Mouse (Mus musculus) heart, postnatal 4 days (tissue): ENCODE measurements around the gene Hspb2. TPM values are rescaled to one million over a fixed set of nuclear protein-coding genes. Genes with fewer than 3 reads are reported as not detected.
A peak's percentile ranks its signal among the peaks of the same experiment; 100 is the strongest.

Experiments
- DNase-seq: peaks from one replicate; pipeline ENCODE4 v3.0.0; 2021
- total RNA-seq, 2 experiments: library from RNA; stranded (reverse); gene quantifications; 2 replicates each; pipeline ENCODE4 v1.2.3; 2021

The Hspb2 gene
- total RNA-seq, 2 experiments from 2014 or later: 130 to 150 TPM

DNA sequence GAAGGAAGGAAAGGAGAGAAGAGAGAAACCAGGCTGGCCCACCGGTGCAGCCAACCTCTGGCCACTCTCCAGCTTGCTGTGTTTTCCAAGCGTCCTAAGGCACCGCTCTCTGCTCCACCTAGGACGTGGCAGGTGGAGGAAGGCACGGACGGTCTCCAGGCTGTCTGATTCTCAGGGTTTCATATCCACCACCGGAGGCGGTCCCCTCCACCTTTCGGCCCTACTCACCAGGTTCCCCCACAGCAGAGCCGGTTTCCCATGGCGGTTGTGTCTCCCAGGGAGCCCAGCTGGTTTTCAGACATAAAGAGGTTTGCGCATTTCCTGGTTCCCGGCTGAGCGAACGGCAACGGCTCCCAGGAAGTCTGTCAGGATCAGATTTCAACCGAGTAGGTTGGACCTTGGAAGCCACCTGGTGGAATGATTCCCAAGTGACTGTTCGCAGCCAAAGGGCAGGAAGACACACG lies 5.9 kb downstream of the Hspb2 start, which contains the start of gene 2310030G06Rik:
Gene 2310030G06Rik, minus strand, starts transcription at position 323 of the 464 bp plus-strand sequence.
- peak; percentile 51 for DNase-seq

- no peak for DNase-seq
Measured at GRCm38 (mm10) chr9:50745806-50746205, 6.3 kb downstream of the Hspb2 start.

DNA sequence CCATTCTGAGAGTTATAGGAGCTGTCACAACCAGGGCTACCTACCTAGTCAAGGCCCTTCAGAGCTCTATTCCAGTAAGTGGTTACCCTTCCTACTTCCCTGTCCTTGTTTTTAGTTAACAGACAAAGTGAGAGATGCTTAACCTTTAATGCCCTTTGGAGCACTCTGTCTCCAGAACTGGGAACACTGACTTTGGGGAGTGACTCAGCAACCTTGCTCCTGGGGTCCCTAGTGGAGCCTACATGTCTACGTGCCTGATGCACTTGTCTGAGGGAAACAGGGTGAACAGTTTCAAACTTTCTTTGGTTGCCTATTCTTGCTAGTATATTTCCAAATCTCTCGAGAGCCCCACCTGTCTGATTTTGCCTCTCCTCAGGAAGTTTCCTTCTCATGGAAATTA lies 9.4 kb downstream of the Hspb2 start:
- DNase-seq: no peak

- no peak for DNase-seq
Measured at GRCm38 (mm10) chr9:50742261-50742660, 9.9 kb downstream of the Hspb2 start.

DNA sequence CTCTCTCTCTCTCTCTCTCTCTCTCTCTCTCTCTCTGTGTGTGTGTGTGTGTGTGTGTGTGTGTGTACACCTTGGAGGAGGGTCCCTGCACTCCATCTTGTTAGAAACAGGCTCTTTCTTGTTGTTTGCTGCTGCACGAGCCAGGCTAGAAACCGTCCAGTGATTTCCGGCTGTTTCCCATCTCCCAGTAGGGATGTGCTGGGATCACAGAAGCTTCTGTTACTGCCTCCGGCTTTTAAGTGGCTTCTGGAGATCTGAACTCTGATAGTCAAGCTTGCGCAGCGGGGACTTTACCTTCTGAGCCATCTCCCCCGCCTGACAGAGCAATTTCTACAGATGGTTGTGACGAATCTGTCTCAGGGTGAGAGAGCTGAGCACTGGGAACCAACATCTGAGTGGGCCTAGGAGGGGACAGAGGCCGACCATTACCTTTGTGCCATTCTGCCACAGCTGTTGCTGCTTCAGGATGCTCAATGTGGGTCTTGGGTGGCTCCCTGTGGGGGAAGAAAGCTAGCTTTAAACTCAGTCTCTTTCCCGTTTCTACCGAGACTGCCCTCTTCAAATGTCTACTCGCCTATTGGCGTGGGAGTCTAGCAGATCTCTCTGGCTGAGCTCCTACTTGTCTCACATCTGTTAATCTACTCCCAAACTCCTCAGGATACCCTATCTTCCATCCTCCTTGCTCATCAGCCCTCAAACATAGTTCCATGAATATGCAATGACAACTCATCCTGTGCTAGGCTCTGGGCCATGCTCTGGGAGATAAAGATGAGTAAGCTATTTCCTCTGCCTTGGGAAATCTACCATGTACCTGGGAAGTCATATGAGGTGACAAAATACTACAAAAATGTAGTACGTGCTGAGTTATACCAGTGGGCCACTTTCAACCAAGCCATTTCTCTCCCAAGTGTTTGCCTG lies 11.0 kb downstream of the Hspb2 start:
- DNase-seq: no peak

- peak; percentile 98 for DNase-seq
Measured at GRCm38 (mm10) chr9:50738914-50739870, 13.0 kb downstream of the Hspb2 start, which contains the start of gene Dixdc1. Gene Dixdc1, minus strand, starts transcription at chr9:50739517.

- DNase-seq: peak; percentile 74
Measured at GRCm38 (mm10) chr9:50734989-50735388, 17.2 kb downstream of the Hspb2 start.

- DNase-seq: no peak
Measured at GRCm38 (mm10) chr9:50732560-50732959, 19.6 kb downstream of the Hspb2 start.

GRCm38 (mm10) chr9:50729600-50729999 lies 22.6 kb downstream of the Hspb2 start:
- no peak for DNase-seq

DNA sequence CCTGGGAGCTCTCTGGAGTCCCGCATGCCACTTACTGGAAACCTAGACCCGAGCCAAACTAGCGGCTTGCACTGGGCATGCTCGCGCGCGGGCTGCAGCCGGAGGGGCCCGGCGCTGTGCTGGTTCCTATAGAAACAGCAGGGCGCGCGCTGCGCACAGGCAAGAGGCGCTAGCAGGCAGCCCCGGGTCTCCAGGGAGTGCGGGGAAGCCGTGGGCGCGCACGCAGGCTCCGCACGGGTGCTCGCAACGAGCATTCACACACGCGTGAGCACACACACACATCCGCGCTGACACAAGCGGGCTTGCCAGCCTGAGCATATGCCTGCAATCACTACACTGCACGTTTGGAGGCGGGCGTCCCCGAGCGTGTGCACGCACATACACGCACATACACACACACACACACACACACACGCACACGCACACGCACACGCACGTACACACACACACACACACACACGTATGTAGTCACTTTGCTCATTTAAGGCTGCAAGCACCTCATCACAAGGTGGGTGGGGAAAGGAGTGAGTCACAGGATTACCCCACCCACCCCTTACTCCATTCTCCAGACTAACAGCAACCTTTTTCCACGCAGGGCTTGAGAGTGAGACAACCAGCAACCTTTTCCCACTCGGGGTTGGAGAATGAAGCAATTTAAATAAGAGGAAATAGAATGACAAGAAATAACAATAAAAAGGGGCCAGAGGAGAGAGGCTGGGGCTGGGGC lies 24.1 kb downstream of the Hspb2 start:
- peak; percentile 80 for DNase-seq

- DNase-seq: peak; percentile 35
Measured at GRCm38 (mm10) chr9:50727171-50727924, 24.8 kb downstream of the Hspb2 start.

DNA sequence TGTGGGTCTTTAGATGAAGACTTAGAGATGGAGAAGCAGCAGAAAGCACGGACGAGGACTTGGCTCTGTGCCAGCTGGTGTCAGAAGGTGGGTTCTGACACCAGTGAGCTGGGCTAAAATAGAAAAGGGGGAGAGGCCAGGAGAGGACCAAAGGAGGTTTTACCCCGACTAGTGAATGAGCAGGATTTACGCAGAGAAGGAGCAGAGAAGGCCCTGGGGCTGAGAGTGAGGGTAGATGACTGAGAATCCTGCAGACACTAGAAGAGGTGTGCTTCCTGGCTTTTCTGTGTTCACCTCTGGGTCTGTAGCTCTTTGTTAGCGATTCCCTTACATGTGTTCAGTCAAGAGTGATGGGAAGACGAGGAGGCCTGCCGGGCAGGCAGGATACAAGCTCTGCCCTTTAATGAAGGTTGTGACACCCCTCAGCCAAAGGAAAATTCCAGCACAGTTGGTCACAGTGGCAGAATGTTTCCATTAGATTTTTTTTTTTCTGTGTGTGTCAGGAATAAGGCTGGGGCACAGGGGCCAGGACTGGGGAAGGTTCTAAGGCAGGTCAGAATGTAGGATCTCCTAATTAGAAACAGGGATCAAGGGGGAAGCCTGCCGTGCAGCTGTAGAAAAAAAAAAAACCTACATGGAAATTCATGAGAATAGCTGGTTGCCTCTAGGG lies 26.1 kb downstream of the Hspb2 start:
- peak; percentile 18 for DNase-seq

GRCm38 (mm10) chr9:50724661-50725330 lies 27.4 kb downstream of the Hspb2 start:
- no peak for DNase-seq

GRCm38 (mm10) chr9:50724147-50724546 lies 28.0 kb downstream of the Hspb2 start:
- no peak for DNase-seq

DNA sequence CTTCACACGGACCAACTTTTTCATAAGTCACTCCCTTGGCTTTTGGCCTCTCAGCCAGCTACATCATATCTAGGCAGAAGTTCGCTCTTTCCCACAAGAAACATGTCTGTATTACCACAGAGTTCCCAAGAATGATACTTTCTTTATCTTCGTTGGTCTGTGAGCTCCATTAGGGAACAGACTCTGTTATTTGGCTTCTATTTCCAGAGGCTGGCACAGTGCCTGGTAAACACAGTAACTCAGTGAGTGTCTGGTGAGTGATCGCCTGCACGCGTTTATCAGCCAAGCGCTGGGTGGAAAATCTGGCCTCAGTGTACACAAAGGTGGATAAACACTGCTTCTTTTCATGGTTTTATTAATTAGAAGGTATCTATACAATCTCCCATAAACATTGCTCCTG lies 28.7 kb downstream of the Hspb2 start:
- peak; percentile 92 for DNase-seq

DNA sequence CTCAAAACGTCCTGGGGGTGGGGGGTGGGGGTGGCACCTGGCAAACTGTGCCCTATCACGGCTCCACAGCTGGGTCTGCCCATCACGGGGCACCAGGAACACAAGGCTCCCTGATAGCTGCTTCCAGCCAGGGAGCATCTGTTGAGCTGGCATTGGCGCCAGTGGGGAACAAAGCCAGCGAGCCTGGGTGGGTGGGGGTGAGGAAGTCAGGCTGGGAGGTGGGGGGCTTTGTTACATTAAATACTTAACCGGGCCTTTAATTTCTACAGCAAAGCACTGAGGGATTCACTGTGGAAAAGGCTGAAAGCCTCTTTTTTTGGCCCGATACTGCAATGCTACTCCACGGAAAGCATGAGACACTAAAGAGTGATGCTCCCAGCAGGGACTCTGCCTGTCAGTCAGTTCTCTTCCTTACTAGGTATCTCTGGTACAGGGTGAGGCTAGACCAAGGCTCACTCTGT lies 29.7 kb downstream of the Hspb2 start:
- DNase-seq: peak; percentile 63

- DNase-seq: peak; percentile 17
Measured at GRCm38 (mm10) chr9:50721061-50721460, 31.1 kb downstream of the Hspb2 start.

GRCm38 (mm10) chr9:50718878-50719277 lies 33.3 kb downstream of the Hspb2 start:
- no peak for DNase-seq

GRCm38 (mm10) chr9:50714188-50714587 lies 38.0 kb downstream of the Hspb2 start:
- no peak for DNase-seq

DNA sequence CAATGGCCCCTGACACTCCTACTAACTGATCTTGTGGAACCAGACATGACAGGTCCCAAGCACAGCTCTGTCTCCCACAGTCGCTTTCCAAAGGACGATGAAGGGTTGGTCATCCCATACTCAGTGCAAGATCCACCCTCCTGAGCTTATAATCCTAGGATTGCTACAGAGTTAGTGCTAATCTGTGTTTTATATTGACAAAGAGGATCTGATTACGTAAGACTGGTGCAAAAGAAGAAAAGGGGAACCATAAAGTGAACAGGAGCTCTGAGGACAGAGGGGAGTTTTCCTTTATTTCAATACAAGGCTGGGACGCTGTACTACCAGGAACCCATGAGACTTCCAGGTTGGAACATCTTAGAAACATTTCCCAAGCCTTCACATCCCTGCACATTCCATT lies 40.8 kb downstream of the Hspb2 start:
- DNase-seq: no peak
